Mouse (Mus musculus): Measurements from ENCODE around the gene Dph2.

Dph2 gene

DNA sequence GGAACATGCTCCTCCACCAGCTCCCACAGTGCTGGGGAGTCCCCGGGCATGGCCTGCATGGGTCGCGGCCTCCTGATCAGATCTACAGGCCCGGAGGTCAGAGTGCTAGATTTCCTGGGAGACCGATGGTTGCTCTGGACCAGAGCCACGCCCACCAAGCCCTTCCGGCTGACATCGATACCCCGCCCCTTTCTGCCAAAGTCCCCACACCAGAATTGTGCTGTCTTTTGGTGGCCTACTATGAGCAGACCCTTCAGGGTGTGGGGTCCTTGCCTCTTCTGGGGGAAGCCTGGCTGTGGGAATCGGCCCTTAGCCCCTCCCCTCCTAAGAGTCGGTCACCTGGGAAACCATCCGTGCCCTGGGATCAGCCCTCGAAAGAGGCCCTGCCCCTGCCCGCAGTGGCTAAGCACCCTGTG, 19.4 kb downstream of the Dph2 start, which contains the start of gene Ccdc24:
Ccdc24 (minus strand) TSS at position 87 of the 416 bp plus-strand sequence.
- DNase-seq (ENCODE audit: low read depth, low spot score): peak; percentile 68

DNA sequence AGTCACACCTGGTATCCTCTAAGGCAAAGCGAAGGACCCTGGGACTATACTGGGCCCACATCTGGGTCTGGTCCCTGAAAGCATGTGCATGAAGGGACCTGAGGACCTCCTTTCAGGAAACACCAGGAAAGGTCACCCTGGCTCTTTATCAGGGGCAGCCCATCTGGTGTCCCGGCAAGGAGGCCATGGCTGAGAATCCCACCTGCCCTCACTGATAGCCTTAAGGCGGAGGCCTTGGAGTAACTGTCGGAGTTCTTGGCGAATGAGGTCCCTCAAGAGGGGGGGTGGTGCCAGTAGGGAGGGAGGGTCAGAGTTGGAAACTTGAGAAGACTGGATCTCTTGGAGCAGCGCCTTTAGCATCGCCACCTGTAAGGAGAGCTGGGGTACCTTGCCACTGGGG, 20.0 kb downstream of the Dph2 start:
- DNase-seq (ENCODE audit: low read depth, low spot score): no peak

DNA sequence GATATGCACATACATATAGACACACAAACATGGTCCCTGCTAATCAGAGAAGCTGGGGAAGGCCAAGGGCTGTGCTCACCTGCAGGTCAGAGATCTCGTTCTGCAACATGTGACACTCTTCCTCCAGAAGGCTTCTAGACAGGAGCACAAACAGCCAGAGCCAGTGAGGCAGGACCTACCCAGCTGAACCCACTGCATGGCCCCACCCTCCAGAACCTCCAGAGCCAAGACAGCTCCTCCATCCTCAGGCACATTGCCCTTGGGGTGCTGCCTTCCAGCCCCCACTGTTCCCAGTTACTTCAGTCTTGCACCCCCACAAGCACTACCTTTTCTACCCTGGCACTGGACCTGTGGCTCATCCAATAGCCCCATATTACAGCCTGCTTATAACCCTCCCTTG, 21.4 kb downstream of the Dph2 start:
- DNase-seq (ENCODE audit: low read depth, low spot score): no peak

DNA sequence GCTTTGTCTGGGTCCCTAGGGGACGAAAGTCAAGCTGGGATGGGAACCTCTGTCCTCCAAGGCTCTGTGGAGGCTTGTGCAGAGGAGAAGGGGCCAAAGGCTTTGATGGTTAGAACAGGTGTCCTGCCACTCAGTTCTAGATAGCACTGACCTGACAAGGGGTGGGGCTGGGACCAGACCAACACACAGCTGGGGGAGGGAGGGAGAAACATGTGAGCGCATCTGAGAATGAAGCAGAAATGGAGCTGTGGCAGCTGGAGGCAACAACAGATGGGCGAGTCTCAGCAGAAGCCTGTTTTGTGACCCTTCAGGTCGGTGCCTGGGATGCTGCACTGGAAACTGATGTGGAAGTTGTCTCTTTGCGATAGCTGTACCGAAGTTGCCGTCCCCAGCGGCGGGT, 22.5 kb downstream of the Dph2 start:
- no peak for DNase-seq (ENCODE audit: low read depth, low spot score)

DNA sequence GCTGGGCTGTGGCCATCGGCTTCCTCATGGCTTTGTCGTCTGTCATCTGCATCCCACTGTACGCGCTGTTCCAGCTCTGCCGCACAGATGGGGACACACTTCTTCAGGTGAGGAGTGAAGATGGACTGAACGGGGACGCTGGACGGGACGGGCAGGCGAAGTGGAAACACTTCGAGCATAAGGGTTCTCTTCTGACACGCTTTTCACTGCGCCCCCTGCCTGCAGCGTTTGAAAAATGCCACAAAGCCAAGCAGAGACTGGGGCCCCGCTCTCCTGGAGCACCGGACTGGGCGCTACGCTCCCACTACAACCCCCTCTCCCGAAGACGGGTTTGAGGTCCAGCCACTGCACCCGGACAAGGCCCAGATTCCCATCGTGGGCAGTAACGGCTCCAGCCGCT, 24.0 kb downstream of the Dph2 start:
- no peak for DNase-seq (ENCODE audit: low read depth, low spot score)

DNA sequence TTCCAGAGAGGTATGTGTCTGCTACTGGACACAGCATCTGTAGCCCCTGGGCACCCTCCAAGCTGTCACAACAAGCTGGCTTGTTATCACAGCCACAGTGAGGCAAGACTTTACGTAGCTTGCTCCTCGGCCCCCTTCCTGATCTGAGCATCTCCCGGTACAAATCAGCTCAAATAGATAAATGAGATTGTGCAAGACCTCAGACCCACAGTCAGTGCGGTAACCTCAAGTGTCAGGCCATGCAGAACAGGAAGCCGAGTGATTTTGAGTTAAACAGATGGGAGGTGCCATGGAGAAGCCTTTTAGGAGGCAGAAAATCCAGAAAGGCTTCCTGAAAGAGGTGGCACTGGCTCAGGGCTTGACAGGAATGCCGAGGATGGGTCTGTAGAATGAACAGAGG, 24.8 kb downstream of the Dph2 start:
- no peak for DNase-seq (ENCODE audit: low read depth, low spot score)

DNA sequence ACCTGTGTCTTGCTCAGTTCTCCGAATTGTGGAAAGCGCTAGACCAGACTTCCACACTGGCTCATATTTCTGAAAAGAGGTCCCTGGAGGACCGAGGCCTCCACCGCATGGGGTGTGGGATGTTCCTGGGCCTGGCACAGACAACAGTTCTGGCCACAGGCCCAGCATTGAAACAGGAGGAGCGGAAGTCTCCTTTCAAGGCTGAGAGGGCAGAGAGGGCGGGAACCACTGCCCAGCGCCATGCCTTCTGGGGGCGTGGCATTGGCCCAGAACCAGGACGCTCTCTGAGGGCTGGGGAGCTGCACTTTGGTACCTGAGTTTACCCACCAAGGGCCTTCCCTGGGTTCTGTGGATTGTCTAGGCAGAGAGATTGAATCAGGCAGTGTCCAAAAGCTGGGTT, 25.7 kb downstream of the Dph2 start:
- DNase-seq (ENCODE audit: low read depth, low spot score): no peak

DNA sequence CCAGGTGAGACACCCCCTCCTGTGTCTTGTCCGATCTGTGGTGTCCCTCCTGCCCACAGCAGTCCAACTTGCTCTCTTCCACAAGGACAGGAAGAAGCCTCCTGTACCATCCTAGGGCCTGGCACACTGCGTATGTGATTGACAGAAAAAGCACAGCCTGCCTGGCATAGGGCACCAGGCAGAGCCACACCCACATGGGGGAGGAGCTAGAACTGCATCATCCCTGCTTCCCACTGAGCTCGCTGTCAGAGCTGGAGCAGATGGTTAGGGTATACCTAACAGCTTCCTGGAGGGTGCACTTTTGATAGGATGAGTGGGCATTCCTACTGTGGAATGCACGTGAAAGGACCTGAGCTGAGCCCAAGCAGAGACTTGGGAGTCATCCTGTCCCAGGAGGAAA, 29.0 kb downstream of the Dph2 start:
- no peak for DNase-seq (ENCODE audit: low read depth, low spot score)

DNA sequence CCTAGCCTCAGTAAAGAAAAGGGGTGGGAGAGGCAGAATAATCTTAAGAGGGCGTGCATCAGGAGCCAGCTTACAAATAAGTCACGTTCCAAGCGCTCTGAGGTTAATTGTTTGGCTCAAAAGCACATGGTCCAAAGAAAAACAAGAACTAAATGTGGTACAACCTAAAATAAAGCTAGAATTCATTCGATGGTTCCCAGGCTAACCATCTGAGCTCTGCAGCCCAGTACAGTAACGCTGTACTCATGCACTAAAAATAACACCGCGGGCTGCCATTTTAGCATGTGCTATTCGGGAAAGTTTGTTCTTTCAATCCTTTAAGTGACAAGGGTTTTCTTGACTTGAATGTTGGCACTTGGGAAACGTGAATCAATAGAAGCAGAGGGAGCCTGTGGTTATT, 31.3 kb downstream of the Dph2 start:
- DNase-seq (ENCODE audit: low read depth, low spot score): no peak

DNA sequence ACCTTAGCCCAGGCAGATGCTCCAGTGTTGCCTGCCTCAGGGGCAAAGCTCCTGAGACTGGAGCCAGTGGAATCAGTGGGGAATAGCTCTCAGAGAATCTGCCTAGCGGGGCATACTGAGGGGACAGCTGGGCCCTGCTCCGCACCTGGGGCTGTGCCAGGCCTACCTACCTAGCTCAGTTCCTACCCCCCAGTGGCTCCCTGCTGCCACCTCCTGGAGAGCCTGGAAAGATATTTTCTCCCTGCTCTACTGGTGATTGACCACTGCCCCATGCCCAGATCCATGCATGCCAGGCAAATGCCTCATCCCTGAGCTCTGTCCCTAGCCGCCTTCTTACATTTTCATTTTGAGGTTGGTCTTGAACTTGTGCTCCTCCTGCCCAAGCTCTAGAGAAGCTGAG, 33.0 kb downstream of the Dph2 start:
- no peak for DNase-seq (ENCODE audit: low read depth, low spot score)

DNA sequence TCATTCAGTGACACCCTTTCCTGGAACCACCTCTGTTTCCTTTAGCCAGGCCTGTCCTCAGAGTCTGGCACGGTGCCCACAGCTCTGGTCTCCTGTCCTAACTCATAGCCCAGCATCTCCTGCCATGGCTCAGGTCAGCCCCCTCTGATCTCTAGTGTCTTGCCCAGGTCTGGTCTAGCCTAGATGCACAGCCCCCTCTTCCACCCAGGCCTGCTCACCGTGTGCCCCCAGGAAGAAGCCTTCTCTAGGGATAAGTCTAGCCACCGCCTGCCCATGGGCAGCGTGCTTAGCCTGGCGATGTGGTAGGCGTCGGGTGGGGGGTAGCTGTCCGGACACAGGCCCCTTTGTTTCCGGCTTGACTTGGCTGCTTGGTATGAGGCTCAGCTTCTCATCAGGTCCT, 36.7 kb downstream of the Dph2 start:
- no peak for DNase-seq (ENCODE audit: low read depth, low spot score)

DNA sequence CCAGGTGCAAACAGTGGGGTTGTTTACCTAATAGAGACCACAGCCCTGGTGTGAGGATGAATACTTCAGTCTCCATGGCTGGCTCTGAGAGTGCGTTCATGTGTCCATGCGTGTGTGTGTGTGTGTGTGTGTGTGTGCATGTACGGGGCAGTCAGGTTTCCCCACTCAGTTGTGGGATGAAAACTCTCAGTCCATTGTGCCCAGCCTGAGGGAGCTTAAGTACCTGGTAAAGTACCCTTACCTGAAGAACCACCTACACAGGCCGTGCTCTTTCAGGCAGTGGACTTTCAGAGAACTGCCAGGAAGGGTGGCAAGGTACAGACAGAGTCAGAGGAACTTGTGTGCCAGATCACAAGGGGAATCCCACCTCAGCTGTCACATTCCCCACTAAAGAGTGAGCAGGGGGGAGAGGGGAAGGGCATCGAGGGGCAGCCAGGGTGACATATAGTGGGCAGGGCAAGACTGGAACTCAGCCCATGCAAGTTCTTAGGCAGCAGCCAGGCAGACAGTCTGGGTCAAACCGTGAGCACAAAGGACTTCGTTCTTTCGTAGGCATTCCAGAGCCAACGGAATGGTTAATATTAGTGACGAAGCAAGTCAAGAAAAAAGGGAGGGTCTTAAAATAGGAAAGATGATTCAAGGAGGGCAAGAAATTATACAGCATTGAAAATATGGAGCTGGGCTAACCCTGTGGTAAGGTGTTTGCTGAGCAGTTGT, 39.5 kb downstream of the Dph2 start:
- no peak for DNase-seq (ENCODE audit: low read depth, low spot score)

DNA sequence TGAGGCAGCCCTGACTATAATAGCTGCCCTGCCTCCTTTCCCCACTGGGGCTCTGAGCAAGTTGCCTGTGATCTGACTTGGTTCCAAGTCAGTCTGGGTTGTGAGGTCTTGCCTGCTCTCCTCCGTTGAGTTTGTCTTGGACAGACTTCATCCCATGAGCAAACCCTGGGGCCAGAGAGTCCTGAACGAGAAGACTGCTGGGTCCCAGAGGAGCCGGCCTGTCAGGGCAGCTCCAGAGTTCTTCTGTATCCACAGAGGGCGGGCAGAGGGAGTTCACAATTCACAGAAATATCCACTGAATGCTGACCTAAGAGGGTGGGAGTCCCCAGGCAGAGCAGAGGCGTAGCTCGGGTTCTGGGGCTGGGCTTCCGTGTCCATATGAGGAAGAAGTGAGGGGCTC, 41.0 kb downstream of the Dph2 start:
- no peak for DNase-seq (ENCODE audit: low read depth, low spot score)

DNA sequence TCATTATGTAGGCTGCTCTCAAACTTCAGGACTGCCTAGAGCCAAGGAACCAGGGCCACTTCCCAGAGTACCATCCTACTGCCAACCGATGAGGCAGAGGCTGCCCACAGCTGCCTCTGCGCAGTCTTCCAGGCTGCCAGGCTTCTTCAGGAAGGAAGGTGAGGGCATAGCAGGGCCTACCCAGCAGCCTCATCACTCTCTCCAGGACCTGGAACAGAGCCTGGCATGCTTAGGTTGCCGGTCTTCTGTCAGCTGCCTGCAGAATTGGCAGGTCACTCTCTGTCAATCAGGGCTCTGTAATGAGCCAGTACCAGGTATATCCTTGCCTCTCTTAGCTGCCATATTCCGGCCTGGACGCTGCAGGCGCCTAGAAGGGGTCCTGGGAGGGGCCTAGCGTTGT, 41.7 kb downstream of the Dph2 start:
- DNase-seq (ENCODE audit: low read depth, low spot score): no peak

DNA sequence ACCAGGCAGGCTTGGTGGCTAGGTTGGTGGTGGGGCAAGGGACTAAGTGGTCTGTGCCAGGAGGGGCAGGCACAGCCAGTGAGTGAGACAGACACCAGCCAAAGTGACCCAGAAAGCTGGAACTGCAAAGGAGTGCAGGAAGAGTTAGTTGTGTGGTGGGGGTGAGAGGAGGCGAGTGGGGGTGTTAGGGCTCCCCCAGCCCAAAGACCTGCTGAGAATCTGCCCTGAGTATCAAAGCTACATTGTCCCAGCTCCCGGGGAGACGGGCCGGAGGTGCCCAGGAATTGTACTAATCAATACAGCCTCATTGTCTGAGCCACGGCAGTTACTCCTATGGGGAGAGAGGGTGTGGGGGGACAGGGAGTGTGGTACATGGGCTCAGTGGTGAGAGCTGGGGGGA, 42.3 kb downstream of the Dph2 start:
- DNase-seq (ENCODE audit: low read depth, low spot score): no peak

DNA sequence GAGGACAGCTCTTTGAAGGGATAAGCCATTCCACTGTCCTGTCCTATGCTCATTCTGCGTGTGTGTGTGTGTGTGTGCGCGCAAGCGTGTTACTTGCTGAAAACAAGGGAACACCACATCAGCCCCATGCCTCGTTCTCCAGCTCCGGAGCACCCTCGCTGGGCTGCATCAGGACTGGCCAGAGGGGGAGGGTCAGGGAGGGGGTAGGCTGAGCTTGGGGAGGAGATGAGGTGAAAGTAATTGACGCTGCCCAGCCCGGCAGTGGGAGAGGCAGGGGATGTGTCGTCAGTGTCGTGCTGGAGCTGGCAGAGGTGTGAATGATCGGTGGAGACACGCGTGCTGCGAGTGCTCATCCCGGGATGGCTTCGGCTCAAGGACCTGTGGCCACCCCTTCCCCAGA, 42.8 kb downstream of the Dph2 start:
- no peak for DNase-seq (ENCODE audit: low read depth, low spot score)

DNA sequence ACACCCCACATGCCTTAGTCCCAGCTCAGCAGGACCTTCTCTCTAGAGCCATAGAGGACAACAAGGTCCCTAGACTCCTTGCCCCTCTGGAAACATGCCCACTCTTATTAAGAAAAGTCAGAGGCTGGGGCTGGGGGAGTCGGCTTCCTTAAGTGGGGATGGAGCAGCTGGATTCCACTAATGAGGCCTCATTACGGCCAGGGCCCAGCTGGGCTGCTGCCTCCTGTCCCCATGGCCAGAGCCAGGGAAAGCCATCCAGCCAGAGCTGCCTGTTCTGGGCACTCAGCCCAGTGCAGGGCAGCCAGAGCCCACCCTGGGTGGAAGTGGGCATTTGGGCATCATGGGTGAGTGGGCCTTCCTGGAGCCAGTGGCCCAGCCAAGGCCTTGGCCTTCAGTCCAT, 44.8 kb downstream of the Dph2 start:
- no peak for DNase-seq (ENCODE audit: low read depth, low spot score)

DNA sequence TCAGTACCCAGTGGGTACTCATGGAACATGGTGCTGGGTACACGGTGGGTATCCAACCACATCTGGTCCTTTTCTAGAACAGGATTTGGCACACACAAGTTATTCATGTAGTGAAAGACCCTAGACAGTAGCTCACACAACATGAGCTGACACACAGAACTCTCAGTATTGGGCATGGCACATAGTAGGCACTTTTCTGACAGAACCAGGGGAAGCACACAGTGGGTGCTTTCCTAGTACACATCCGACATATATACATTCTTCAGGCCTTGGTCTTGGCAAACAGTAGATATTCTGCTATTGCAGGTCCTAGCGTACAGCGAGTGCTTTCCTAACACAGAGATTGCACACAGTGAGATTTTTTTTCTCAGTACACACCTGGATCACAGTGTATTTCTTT, 45.6 kb downstream of the Dph2 start:
- DNase-seq (ENCODE audit: low read depth, low spot score): no peak

DNA sequence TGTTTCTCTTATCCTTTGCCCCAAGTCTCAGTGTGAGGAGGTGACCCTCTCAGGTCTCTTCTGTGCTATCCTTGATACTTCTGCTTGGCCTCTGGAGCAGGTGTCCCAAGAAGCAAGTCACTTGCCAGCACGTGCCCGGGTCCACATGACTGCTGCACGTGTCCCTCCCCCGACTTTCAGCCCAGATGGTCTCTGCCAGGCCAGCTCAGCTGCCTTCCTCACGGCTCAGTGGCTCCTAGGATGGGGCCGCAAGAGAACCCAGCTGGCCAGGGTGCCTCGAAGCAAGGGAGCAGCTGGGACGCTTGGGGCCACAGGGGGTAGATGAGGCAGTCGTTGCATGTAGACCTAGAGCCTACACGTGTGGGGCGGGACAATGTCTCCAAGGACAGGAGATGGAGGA, 46.5 kb downstream of the Dph2 start:
- no peak for DNase-seq (ENCODE audit: low read depth, low spot score)

DNA sequence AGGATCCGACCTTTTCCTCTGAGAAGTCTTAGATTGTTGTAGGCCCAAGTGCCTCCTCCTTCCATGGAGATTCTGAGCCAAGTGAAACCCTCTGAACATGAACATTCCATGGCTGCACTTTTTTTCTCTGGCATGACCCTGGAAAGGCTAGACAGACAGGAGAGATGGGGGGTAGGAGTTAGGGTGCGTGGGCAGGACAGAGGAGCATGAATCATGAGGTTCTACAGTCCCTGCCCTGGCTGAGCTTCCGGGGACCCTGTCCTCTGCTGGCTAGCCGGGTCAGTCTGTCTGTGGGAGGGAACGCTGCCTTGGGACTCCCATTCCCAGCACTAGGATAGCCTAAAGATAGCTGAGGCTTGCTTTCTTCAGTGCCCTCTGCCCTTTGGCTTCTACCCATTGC, 47.4 kb downstream of the Dph2 start:
- no peak for DNase-seq (ENCODE audit: low read depth, low spot score)

DNA sequence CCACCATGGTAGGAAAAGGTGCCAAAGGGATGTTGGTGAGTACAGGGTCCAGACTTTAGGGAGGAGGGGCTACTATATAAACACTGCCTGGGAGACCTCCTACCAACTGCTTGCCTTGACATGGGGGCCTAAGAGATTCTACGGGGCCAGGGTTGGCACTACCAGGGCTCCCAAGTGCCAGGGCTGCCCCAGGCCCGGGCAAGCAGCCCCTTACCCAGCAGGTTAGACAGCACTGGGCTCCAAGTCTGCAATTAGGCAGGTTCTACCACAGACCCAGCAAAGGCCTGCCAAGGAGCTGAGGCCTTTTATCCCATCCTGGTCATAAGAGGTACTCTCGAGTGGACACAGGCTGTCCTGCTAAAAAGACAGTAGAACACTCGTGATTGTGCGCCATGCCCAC, 48.7 kb downstream of the Dph2 start:
- no peak for DNase-seq (ENCODE audit: low read depth, low spot score)

DNA sequence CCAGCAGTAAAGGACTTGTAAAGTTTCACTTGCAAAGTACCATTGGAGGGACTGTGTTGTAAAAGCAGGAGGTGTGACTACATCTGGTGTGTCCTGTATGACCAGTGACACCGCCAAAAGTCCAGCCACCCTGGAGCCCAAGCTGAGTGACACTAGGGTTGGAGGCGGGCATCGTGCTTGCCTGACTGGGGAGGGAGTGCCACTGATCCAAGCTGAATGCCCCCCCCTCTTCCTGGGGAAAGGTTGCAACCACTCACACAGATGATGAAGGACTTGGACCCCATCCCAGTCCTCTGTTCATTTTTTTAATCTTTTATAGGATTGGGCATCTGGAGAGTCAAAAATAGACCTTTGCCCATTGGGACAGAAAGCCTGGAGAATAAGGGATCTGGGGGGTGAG, 50.3 kb downstream of the Dph2 start:
- no peak for DNase-seq (ENCODE audit: low read depth, low spot score)

DNA sequence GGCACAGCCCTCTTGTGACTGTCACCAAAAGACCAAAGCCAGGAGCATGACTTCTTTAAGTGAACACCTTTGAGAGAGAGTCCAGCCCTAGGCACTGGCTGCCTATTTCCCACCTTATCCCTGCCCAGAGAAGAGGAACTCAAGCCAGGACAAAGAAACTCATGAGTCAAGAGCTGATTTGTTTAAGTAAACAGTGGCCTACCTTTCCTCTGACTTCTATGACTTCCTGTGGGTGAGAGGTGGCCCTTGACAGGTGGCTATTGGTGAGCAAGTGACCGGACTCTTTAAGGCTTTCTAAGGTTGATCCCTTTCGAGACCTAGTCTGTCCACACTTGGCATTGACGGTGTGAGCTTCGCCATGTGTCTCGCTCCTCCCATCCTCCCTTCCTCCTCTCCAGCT, 51.0 kb downstream of the Dph2 start:
- DNase-seq (ENCODE audit: low read depth, low spot score): no peak

DNA sequence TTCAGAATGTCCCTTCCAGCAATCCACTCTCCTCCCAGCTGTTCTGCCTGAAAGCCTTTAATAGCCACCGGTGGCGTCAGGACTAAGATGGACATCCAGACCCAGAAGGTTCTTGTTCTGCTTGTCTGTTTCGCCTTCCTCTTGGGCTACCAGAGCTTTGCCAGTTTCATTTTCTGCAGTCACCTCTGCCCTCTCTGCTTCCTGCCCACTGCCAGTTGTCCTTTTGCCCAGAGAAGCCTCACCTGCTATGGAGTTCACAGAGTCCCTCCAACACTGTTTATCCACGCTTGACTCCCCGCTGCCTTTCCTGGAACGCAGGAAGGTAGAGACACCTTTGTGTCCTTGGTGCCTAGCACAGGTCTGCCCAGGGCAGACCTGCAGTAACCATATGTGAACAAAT, 52.5 kb downstream of the Dph2 start:
- no peak for DNase-seq (ENCODE audit: low read depth, low spot score)

Data from retina, adult 2 months (tissue).